Mouse (Mus musculus) liver, adult 2 months (tissue): ENCODE results near the gene Filip1. TPM values are rescaled to one million over a fixed set of nuclear protein-coding genes. Genes with fewer than 3 reads are reported as not detected.
A peak's percentile ranks its signal among the peaks of the same experiment; 100 is the strongest.

Experiments
- DNase-seq: peaks from one replicate; pipeline ENCODE4 v3.0.0-alpha.2; 2011; ENCODE audit warnings: low read depth, low spot score; ENCODE audit errors: extremely low read depth
- H3K27ac ChIP-seq: fragments of 200-500 bp; replicated peaks from 2 replicates; pipeline ENCODE4 v1.5.1; 2012; ENCODE audit warnings: low read depth, mild to moderate bottlenecking, control low read depth, inconsistent platforms, low read length; ENCODE audit not compliant: insufficient read depth
- H3K27me3 ChIP-seq: fragments of 200-500 bp; 2 replicates; pipeline ENCODE4 v1.6.1; 2012; ENCODE audit warnings: mild to moderate bottlenecking, moderate library complexity, low read length, inconsistent platforms; ENCODE audit not compliant: control insufficient read depth, insufficient read depth
- H3K36me3 ChIP-seq: fragments of 200-500 bp; 2 replicates; pipeline ENCODE4 v1.6.1; 2012; ENCODE audit warnings: low read length, inconsistent platforms; ENCODE audit not compliant: control insufficient read depth, insufficient read depth
- H3K4me1 ChIP-seq: fragments of 200-500 bp; 2 replicates; pipeline ENCODE4 v1.6.1; 2011; ENCODE audit warnings: low read length; ENCODE audit not compliant: control insufficient read depth, insufficient read depth
- H3K4me3 ChIP-seq: fragments of 200-500 bp; 2 replicates; pipeline ENCODE4 v1.5.1; 2011; ENCODE audit warnings: low read depth, mild to moderate bottlenecking, control low read depth, low read length, moderate library complexity; ENCODE audit not compliant: insufficient read depth
- H3K79me2 ChIP-seq: fragments of 200-500 bp; 2 replicates; pipeline ENCODE4 v1.6.1; 2012; ENCODE audit warnings: inconsistent platforms, mild to moderate bottlenecking, low read length, moderate library complexity; ENCODE audit not compliant: control insufficient read depth, insufficient read depth
- H3K9ac ChIP-seq: fragments of 200-500 bp; 2 replicates; pipeline ENCODE4 v1.6.1; 2012; ENCODE audit warnings: low read depth, mild to moderate bottlenecking, control low read depth, inconsistent platforms, low read length
- CTCF ChIP-seq: fragments of 200-500 bp; IDR thresholded peaks from 2 replicates; pipeline ENCODE4 v1.5.1; 2011; ENCODE audit warnings: low read depth, low read length, control low read depth
- POLR2A ChIP-seq: fragments of 200-500 bp; IDR thresholded peaks from 2 replicates; pipeline ENCODE4 v1.6.1; 2011; ENCODE audit warnings: low read length, control low read depth; ENCODE audit not compliant: insufficient read depth; ENCODE audit errors: extremely low read depth
- WGBS: fragments of 180-500 bp; shearing (Covaris S2); methylation state at CpG from one replicate; pipeline ENCODE4 v1.1.7; 2018; 5-methylcytosine and 5-hydroxymethylcytosine counted together
- polyA plus RNA-seq: library from polyadenylated mRNA; depleted of rRNA; stranded (reverse); fragments of >200 nt; gene quantifications from 2 replicates; pipeline ENCODE4 v1.2.3, GENCODE M21; 2012
- total RNA-seq: library from RNA; depleted of rRNA; stranded (reverse); fragments of >200 nt; gene quantifications from 2 replicates; pipeline ENCODE4 v1.2.3, GENCODE M21; 2014

Gene Filip1
- total and polyA plus RNA-seq, 2 experiments = 0.10 to 1.2 TPM

DNA sequence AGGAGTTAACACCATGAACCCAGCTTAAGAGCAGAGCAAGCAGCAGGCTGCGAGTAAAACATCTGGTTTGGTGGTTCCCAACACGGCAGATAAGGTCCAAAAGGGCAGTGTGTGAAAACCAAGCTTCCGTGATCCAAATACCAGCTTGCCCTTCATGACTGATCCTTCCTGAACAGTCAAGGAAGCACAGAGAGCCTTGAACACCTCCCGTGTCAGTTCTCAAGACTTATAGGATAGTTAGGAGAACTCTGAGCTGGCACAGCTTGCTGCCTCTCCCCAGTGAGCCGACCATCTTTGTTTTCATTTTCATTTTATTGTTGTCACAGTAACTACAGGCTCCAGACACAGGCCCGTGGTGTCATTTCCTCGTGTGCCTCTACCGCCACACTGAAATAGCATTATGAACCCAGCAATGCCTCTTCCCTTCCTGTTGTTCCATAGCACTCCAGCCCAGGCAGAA, 42.0 kb downstream of the Filip1 start:
- WGBS = 43% methylated on average over 8 of the region's 8 CpGs
- Histone ChIP-seq H3K36me3 (no peaks in the 10 kb centered on the region), H3K79me2 (no peaks in the 10 kb centered on the region), H3K27ac (peak overlapping the region; percentile 18; the same call in 1 of the 2 replicates), H3K27me3 (no peaks in the 10 kb centered on the region), H3K4me1 (no peaks in the 10 kb centered on the region), H3K9ac (peak overlapping the region; percentile 26; the same call in 1 of the 2 replicates), H3K4me3 (no peak overlapping the region; the same call in 1 of the 2 replicates)
- TF ChIP-seq POLR2A (no peak), CTCF (no peak)
- DNase-seq = no peak

GRCm38 (mm10) chr9:79969544-79969943, 43.1 kb downstream of the Filip1 start:
- no peak overlapping the region for H3K4me3 ChIP-seq
- no peak for TF ChIP-seq POLR2A
- no peak for TF ChIP-seq CTCF

DNA sequence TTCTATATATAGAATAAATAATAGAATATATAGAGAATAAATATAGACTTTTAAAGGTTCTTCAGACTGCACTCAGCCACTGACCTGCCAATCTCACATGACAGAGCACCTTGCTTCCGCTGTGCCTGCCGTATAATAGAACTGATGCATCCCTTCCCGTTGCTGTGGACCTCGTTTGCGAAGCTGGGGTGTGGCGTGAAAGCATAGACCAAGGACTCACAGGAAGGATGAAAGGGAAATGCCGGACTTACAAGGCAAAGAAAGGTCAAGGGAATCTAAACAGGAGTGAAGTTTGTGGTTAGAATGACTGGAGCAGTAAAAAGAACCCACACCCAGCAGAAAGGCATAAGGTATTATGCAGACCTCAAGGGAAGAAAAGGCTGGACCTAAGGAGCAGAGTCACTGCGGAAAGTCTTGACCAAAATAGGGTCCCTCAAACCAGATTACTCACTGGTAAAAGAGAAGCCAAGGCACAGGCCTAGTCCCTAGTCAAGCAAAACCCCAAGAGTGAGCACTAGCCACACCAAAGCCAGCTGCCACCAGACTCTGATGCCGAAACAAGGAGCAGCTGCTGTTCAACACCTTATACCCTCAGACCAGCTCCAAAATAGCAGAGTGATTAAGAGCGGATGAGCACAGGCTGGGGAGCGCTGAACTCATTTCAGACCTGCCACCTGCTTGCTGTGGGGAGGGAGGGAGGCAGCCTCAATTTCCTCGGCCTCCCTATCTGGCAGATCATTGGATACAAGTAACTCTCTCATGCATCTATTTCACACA, 45.8 kb downstream of the Filip1 start:
- Histone ChIP-seq H3K27me3 (no peaks in the 10 kb centered on the region), H3K36me3 (no peaks in the 10 kb centered on the region), H3K9ac (no peak overlapping the region), H3K27ac (no peak overlapping the region), H3K4me3 (no peak overlapping the region), H3K79me2 (no peaks in the 10 kb centered on the region), H3K4me1 (no peaks in the 10 kb centered on the region)
- no peak for TF ChIP-seq POLR2A
- no peak for TF ChIP-seq CTCF
- DNase-seq = no peak
- 82% methylated on average over 12 of the region's 12 CpGs for WGBS

More at GRCm38 (mm10) chr9:79969544-79969943, 43.1 kb downstream of the Filip1 start:
- Histone ChIP-seq H3K9ac (no peak overlapping the region), H3K27me3 (no peaks in the 10 kb centered on the region), H3K36me3 (no peaks in the 10 kb centered on the region), H3K4me1 (no peaks in the 10 kb centered on the region), H3K27ac (no peak overlapping the region), H3K79me2 (no peaks in the 10 kb centered on the region)
- no peak for DNase-seq
- WGBS = 68% methylated on average over 4 of the region's 4 CpGs

DNA sequence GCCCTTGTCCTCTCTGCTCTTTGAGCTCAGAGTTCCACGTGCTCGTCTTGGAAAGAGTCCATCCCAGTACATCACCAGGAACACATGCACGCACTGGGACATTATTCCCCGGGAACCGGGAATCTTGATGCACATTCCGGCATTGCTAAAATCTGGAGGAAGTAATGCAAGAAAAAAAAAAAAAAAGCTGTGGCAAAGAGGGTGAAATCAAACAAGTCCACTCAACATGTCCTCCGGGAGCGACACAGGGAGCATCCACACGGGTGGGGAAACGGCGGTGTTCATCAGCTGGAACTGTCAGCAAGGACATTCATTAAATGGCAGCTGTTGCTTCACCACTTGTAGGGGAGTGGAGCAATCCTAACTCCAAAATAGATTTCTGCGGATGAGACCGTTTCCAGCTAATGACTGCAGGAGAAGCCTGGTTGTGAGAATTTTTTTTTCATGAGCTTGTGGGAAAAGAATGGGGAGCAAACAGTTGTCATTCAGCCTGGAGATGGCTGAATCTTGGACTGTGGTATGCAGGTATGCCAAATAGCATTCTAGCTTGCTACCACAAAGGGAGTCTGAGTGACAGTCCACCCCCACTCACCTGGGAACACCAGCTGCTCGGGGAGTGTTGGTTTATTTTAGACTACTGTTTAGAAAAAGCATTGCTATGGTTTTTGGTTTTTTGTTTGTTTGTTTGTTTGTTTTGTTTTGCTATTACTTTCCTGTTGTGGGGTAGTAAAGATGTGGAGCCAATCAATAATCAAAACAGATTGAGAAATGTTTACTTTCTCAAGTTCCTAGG, 46.9 kb downstream of the Filip1 start:
- DNase-seq = no peak
- H3K4me1 ChIP-seq = no peaks in the 10 kb centered on the region
- TF ChIP-seq CTCF (no peak), POLR2A (no peak)
- no peaks in the 10 kb centered on the region for H3K36me3 ChIP-seq
- no peak overlapping the region for H3K27ac ChIP-seq
- WGBS = 75% methylated on average over 14 of the region's 14 CpGs
- no peak overlapping the region for H3K4me3 ChIP-seq
- no peaks in the 10 kb centered on the region for H3K27me3 ChIP-seq
- H3K79me2 ChIP-seq = no peaks in the 10 kb centered on the region
- H3K9ac ChIP-seq = no peak overlapping the region

- WGBS = 86% methylated on average over 5 of the region's 5 CpGs
- H3K79me2 ChIP-seq = no peaks in the 10 kb centered on the region
- DNase-seq = no peak
- no peaks in the 10 kb centered on the region for H3K27me3 ChIP-seq
- TF ChIP-seq CTCF = no peak
- TF ChIP-seq POLR2A = no peak
- H3K9ac ChIP-seq = no peak overlapping the region
- no peaks in the 10 kb centered on the region for H3K36me3 ChIP-seq
- no peak overlapping the region for H3K4me3 ChIP-seq
- no peak overlapping the region for H3K27ac ChIP-seq
- no peaks in the 10 kb centered on the region for H3K4me1 ChIP-seq
These were observed 47.6 kb downstream of the Filip1 start for GRCm38 (mm10) chr9:79965003-79965402.
